Mouse (Mus musculus): Measurements from ENCODE around the gene Cenpb. TPM values are rescaled to one million over a fixed set of nuclear protein-coding genes. Genes with fewer than 3 reads are reported as not detected.
A peak's percentile ranks its signal among the peaks of the same experiment; 100 is the strongest.

Gene Cenpb
- polyA plus RNA-seq, 1 experiment from 2014 or later: 12.8 TPM

- H3K27ac ChIP-seq: 0 out of 2 replicates have a peak overlapping the region, but pooled peaks have one; percentile 18
- H3K27me3 ChIP-seq (ENCODE audit: insufficient read depth, poor library complexity, severe bottlenecking): no peaks in the 10 kb centered on the region
- 73% methylated on average over 5 of the region's 5 CpGs for WGBS
- peaks cover 40% of the 10 kb centered on the region for H3K4me1 ChIP-seq (replicated peaks)
- H3K4me3 ChIP-seq: no peak overlapping the region
- H3K9me3 ChIP-seq: no peaks in the 10 kb centered on the region
- H3K36me3 ChIP-seq: peaks cover 41% of the 10 kb centered on the region
- DNase-seq (ENCODE audit: low spot score): no peak
Observed at GRCm38 (mm10) chr2:131140533-131140905, 39.3 kb downstream of the Cenpb start.

- WGBS: 58% methylated on average over 5 of the region's 5 CpGs
- DNase-seq (ENCODE audit: low spot score): no peak
- H3K4me1 ChIP-seq (replicated peaks): peaks cover 46% of the 10 kb centered on the region
- no peaks in the 10 kb centered on the region for H3K27me3 ChIP-seq (ENCODE audit: insufficient read depth, poor library complexity, severe bottlenecking)
- H3K36me3 ChIP-seq: peaks cover 35% of the 10 kb centered on the region
- H3K27ac ChIP-seq: 0 out of 2 replicates have a peak overlapping the region, but pooled peaks have one; percentile 18
- no peaks in the 10 kb centered on the region for H3K9me3 ChIP-seq
- no peak overlapping the region for H3K4me3 ChIP-seq
Observed at GRCm38 (mm10) chr2:131139886-131140532, 39.9 kb downstream of the Cenpb start.

GRCm38 (mm10) chr2:131139287-131139686 lies 40.6 kb downstream of the Cenpb start:
- peaks cover 48% of the 10 kb centered on the region for H3K4me1 ChIP-seq (replicated peaks)
- H3K27ac ChIP-seq: no peak overlapping the region
- no peaks in the 10 kb centered on the region for H3K9me3 ChIP-seq
- 91% methylated on average over 5 of the region's 5 CpGs for WGBS
- H3K27me3 ChIP-seq (ENCODE audit: insufficient read depth, poor library complexity, severe bottlenecking): no peaks in the 10 kb centered on the region
- DNase-seq (ENCODE audit: low spot score): no peak
- H3K36me3 ChIP-seq: peaks cover 30% of the 10 kb centered on the region
- no peak overlapping the region for H3K4me3 ChIP-seq

GRCm38 (mm10) chr2:131138760-131139159 lies 41.1 kb downstream of the Cenpb start:
- peaks cover 52% of the 10 kb centered on the region for H3K4me1 ChIP-seq (replicated peaks)
- 0 out of 2 replicates have a peak overlapping the region, but pooled peaks have one; percentile 36 for H3K27ac ChIP-seq
- peaks cover 26% of the 10 kb centered on the region for H3K36me3 ChIP-seq
- no peaks in the 10 kb centered on the region for H3K9me3 ChIP-seq
- 77% methylated on average over 7 of the region's 7 CpGs for WGBS
- H3K4me3 ChIP-seq: no peak overlapping the region
- no peaks in the 10 kb centered on the region for H3K27me3 ChIP-seq (ENCODE audit: insufficient read depth, poor library complexity, severe bottlenecking)
- DNase-seq (ENCODE audit: low spot score): no peak

- Histone ChIP-seq H3K4me3 (no peak overlapping the region), H3K27me3 (ENCODE audit: insufficient read depth, poor library complexity, severe bottlenecking) (no peaks in the 10 kb centered on the region), H3K27ac (0 out of 2 replicates have a peak overlapping the region, but pooled peaks have one; percentile 36), H3K9me3 (no peaks in the 10 kb centered on the region), H3K36me3 (peaks cover 21% of the 10 kb centered on the region), H3K4me1 (replicated peaks) (peaks cover 52% of the 10 kb centered on the region)
- no peak for DNase-seq (ENCODE audit: low spot score)
- 75% methylated on average over 4 of the region's 4 CpGs for WGBS
Observed at GRCm38 (mm10) chr2:131138296-131138695, 41.6 kb downstream of the Cenpb start.

- Histone ChIP-seq H3K9me3 (no peaks in the 10 kb centered on the region), H3K4me1 (replicated peaks) (peaks cover 34% of the 10 kb centered on the region; the same call in 1 of the 2 replicates), H3K27ac (peak overlapping the region; percentile 59), H3K4me3 (no peak overlapping the region), H3K36me3 (peaks cover 15% of the 10 kb centered on the region; the same call in 1 of the 2 replicates), H3K27me3 (ENCODE audit: insufficient read depth, poor library complexity, severe bottlenecking) (no peaks in the 10 kb centered on the region)
- WGBS: 69% methylated on average over 11 of the region's 11 CpGs
- DNase-seq (ENCODE audit: low spot score): no peak
Observed at GRCm38 (mm10) chr2:131135521-131136139, 44.2 kb downstream of the Cenpb start.

- Histone ChIP-seq H3K27me3 (ENCODE audit: insufficient read depth, poor library complexity, severe bottlenecking) (no peaks in the 10 kb centered on the region), H3K9me3 (no peaks in the 10 kb centered on the region), H3K4me1 (replicated peaks) (peaks cover 27% of the 10 kb centered on the region; the same call in 1 of the 2 replicates), H3K4me3 (no peak overlapping the region), H3K36me3 (peaks cover 15% of the 10 kb centered on the region; the same call in 1 of the 2 replicates), H3K27ac (peak overlapping the region; percentile 59)
- WGBS: 85% methylated on average over 8 of the region's 8 CpGs
- DNase-seq (ENCODE audit: low spot score): no peak
Observed at GRCm38 (mm10) chr2:131134826-131135400, 45.0 kb downstream of the Cenpb start.

GRCm38 (mm10) chr2:131134381-131134780 lies 45.5 kb downstream of the Cenpb start:
- no peak overlapping the region for H3K4me3 ChIP-seq
- WGBS: 50% methylated on average over 1 of the region's 1 CpGs
- H3K9me3 ChIP-seq: no peaks in the 10 kb centered on the region
- peaks cover 24% of the 10 kb centered on the region; the same call in 1 of the 2 replicates for H3K4me1 ChIP-seq (replicated peaks)
- peaks cover 13% of the 10 kb centered on the region; the same call in 1 of the 2 replicates for H3K36me3 ChIP-seq
- no peak for DNase-seq (ENCODE audit: low spot score)
- H3K27ac ChIP-seq: 0 out of 2 replicates have a peak overlapping the region, but pooled peaks have one; percentile 59
- H3K27me3 ChIP-seq (ENCODE audit: insufficient read depth, poor library complexity, severe bottlenecking): no peaks in the 10 kb centered on the region

- Histone ChIP-seq H3K27ac (peak within 1 kb of the TSS; percentile 59; the same call in 1 of the 2 replicates), H3K4me1 (replicated peaks) (peaks cover 20% of the 10 kb centered on the region), H3K4me3 (no peak within 1 kb of the TSS), H3K27me3 (ENCODE audit: insufficient read depth, poor library complexity, severe bottlenecking) (peaks cover 9% of the 10 kb centered on the region), H3K9me3 (no peaks in the 10 kb centered on the region), H3K36me3 (0 out of 2 replicates have a peak, but pooled peaks cover 6% of the 10 kb centered on the region)
- WGBS: 86% methylated on average over 9 of the region's 9 CpGs
- DNase-seq (ENCODE audit: low spot score): no peak
Observed at GRCm38 (mm10) chr2:131132930-131133547, 46.8 kb downstream of the Cenpb start, which contains the start of gene Gm11037. Gm11037 (plus strand) TSS chr2:131133497.

- H3K4me1 ChIP-seq (replicated peaks): peaks cover 27% of the 10 kb centered on the region
- H3K27me3 ChIP-seq (ENCODE audit: insufficient read depth, poor library complexity, severe bottlenecking): peaks cover 9% of the 10 kb centered on the region
- H3K27ac ChIP-seq: no peak overlapping the region
- H3K4me3 ChIP-seq: no peak overlapping the region
- DNase-seq (ENCODE audit: low spot score): no peak
- H3K9me3 ChIP-seq: no peaks in the 10 kb centered on the region
- 86% methylated on average over 10 of the region's 10 CpGs for WGBS
- 0 out of 2 replicates have a peak, but pooled peaks cover 3% of the 10 kb centered on the region for H3K36me3 ChIP-seq
Observed at GRCm38 (mm10) chr2:131132111-131132888, 47.6 kb downstream of the Cenpb start.

- no peak for DNase-seq (ENCODE audit: low spot score)
- Histone ChIP-seq H3K27ac (no peak overlapping the region), H3K4me3 (no peak overlapping the region), H3K9me3 (no peaks in the 10 kb centered on the region), H3K36me3 (0 out of 2 replicates have a peak, but pooled peaks cover 3% of the 10 kb centered on the region), H3K4me1 (replicated peaks) (peaks cover 41% of the 10 kb centered on the region), H3K27me3 (ENCODE audit: insufficient read depth, poor library complexity, severe bottlenecking) (peaks cover 16% of the 10 kb centered on the region)
- 89% methylated on average over 2 of the region's 2 CpGs for WGBS
Observed at GRCm38 (mm10) chr2:131130849-131131248, 49.0 kb downstream of the Cenpb start.

GRCm38 (mm10) chr2:131129836-131130235 lies 50.0 kb downstream of the Cenpb start:
- WGBS: 80% methylated on average over 5 of the region's 5 CpGs
- no peak overlapping the region for H3K27ac ChIP-seq
- H3K4me3 ChIP-seq: no peak overlapping the region
- no peaks in the 10 kb centered on the region for H3K9me3 ChIP-seq
- no peak for DNase-seq (ENCODE audit: low spot score)
- 0 out of 2 replicates have a peak, but pooled peaks cover 3% of the 10 kb centered on the region for H3K36me3 ChIP-seq
- peaks cover 37% of the 10 kb centered on the region for H3K4me1 ChIP-seq (replicated peaks)
- peaks cover 20% of the 10 kb centered on the region for H3K27me3 ChIP-seq (ENCODE audit: insufficient read depth, poor library complexity, severe bottlenecking)

Data from hindbrain, embryonic 10.5 days (tissue).